Mouse (Mus musculus): ENCODE data around the gene Limd2. TPM values are rescaled to one million over a fixed set of nuclear protein-coding genes. Genes with fewer than 3 reads are reported as not detected.

Gene Limd2
- polyA plus RNA-seq, 1 experiment from 2014 or later: 308 TPM

- 94% methylated on average over 3 of the region's 3 CpGs for WGBS
- DNase-seq (ENCODE audit: low spot score, missing footprints) (no peak), ATAC-seq (ENCODE audit: low FRiP score) (no peak)
- Histone ChIP-seq H3K27me3 (ENCODE audit: control insufficient read depth, insufficient read depth, low read length) (no peaks in the 10 kb centered on the region), H3K4me1 (ENCODE audit: control insufficient read depth, insufficient read depth, low read length) (no peaks in the 10 kb centered on the region), H3K36me3 (ENCODE audit: control insufficient read depth, insufficient read depth, low read length) (peaks cover 2% of the 10 kb centered on the region; the same call in 1 of the 2 replicates), H3K27ac (ENCODE audit: low read depth, low read length) (no peak overlapping the region), H3K4me3 (ENCODE audit: low read depth, low read length) (no peak overlapping the region), H3K9me3 (ENCODE audit: control insufficient read depth, low read length) (no peaks in the 10 kb centered on the region), H3K9ac (ENCODE audit: low read length) (no peak overlapping the region), H3K4me2 (no peak overlapping the region)
Measured at GRCm38 (mm10) chr11:106122736-106123135, 37.9 kb downstream of the Limd2 start.

- DNase-seq (ENCODE audit: low spot score, missing footprints) (no peak), ATAC-seq (ENCODE audit: low FRiP score) (no peak)
- H3K9me3 ChIP-seq (ENCODE audit: control insufficient read depth, low read length): no peaks in the 10 kb centered on the region
- H3K27ac ChIP-seq (ENCODE audit: low read depth, low read length): no peak overlapping the region
- no peak overlapping the region for H3K4me2 ChIP-seq
- H3K36me3 ChIP-seq (ENCODE audit: control insufficient read depth, insufficient read depth, low read length): peaks cover 2% of the 10 kb centered on the region; the same call in 1 of the 2 replicates
- WGBS: 93% methylated on average over 5 of the region's 5 CpGs
- no peak overlapping the region for H3K9ac ChIP-seq (ENCODE audit: low read length)
- H3K4me1 ChIP-seq (ENCODE audit: control insufficient read depth, insufficient read depth, low read length): no peaks in the 10 kb centered on the region
- H3K4me3 ChIP-seq (ENCODE audit: low read depth, low read length): no peak overlapping the region
- H3K27me3 ChIP-seq (ENCODE audit: control insufficient read depth, insufficient read depth, low read length): no peaks in the 10 kb centered on the region
Measured at GRCm38 (mm10) chr11:106122221-106122620, 38.4 kb downstream of the Limd2 start.

DNA sequence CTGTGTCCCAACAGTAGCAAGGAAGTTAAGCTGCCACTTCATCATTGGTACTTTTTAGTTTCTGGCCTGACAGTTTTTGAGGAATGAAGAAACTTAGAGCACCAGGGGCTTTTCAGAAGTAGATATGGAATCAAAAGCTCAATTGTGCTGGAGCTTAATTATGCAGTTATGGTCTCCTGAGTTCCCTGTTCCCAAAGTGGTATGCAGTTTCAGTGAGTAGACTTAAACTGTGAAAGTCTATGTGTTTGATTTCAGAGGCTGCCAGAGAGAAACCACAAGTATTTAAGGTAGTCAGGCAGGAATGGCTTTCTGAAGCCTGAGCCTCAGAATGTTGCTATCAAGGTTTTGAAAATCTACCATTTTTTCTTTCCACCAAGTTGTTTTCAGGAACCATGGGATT, 49.0 kb downstream of the Limd2 start:
- Histone ChIP-seq H3K36me3 (ENCODE audit: control insufficient read depth, insufficient read depth, low read length) (peaks cover 2% of the 10 kb centered on the region; the same call in 1 of the 2 replicates), H3K4me1 (ENCODE audit: control insufficient read depth, insufficient read depth, low read length) (no peaks in the 10 kb centered on the region), H3K27me3 (ENCODE audit: control insufficient read depth, insufficient read depth, low read length) (no peaks in the 10 kb centered on the region), H3K9me3 (ENCODE audit: control insufficient read depth, low read length) (no peaks in the 10 kb centered on the region), H3K27ac (ENCODE audit: low read depth, low read length) (no peak overlapping the region), H3K4me3 (ENCODE audit: low read depth, low read length) (no peak overlapping the region), H3K9ac (ENCODE audit: low read length) (no peak overlapping the region), H3K4me2 (no peak overlapping the region)
- no peak for ATAC-seq (ENCODE audit: low FRiP score)
- no peak for DNase-seq (ENCODE audit: low spot score, missing footprints)

Other genes starting within 250 kb of the Limd2 start
- gene Cyb561, start 207.5 kb downstream of the Limd2 start, polyA plus RNA-seq (2014; fragmentation: Nextera tagmentation; extraction: Ambion mirVana): 10.1 and 11.6 TPM in 2 replicates
- 0.57 and 0.89 TPM in 2 replicates for gene Ace, start 192.9 kb downstream of the Limd2 start, polyA plus RNA-seq (2014; fragmentation: Nextera tagmentation; extraction: Ambion mirVana)
- gene Ace3, start 166.2 kb downstream of the Limd2 start, polyA plus RNA-seq (2014; fragmentation: Nextera tagmentation; extraction: Ambion mirVana): not detected in 2 replicates
- 0.21 and 0.29 TPM in 2 replicates for gene Kcnh6, start 152.7 kb downstream of the Limd2 start, polyA plus RNA-seq (2014; fragmentation: Nextera tagmentation; extraction: Ambion mirVana)
- gene Dcaf7, start 124.0 kb downstream of the Limd2 start, polyA plus RNA-seq (2014; fragmentation: Nextera tagmentation; extraction: Ambion mirVana): 72.7 and 76.1 TPM in 2 replicates
- 10.5 and 11.1 TPM in 2 replicates for gene Taco1, start 94.8 kb downstream of the Limd2 start, polyA plus RNA-seq (2014; fragmentation: Nextera tagmentation; extraction: Ambion mirVana)
- gene Map3k3, start 76.2 kb downstream of the Limd2 start, polyA plus RNA-seq (2014; fragmentation: Nextera tagmentation; extraction: Ambion mirVana): 14.9 and 16.8 TPM in 2 replicates
- gene Gm10840, start within 50 bp of the Limd2 start, polyA plus RNA-seq (2014; fragmentation: Nextera tagmentation; extraction: Ambion mirVana): not detected in 2 replicates
- gene Strada, start 41.3 kb upstream of the Limd2 start, polyA plus RNA-seq (2014; fragmentation: Nextera tagmentation; extraction: Ambion mirVana): 38.4 and 40.5 TPM in 2 replicates
- gene Ccdc47, start 55.5 kb upstream of the Limd2 start, polyA plus RNA-seq (2014; fragmentation: Nextera tagmentation; extraction: Ambion mirVana): 74.1 and 76.4 TPM in 2 replicates
- gene Ddx42, start 56.1 kb upstream of the Limd2 start, polyA plus RNA-seq (2014; fragmentation: Nextera tagmentation; extraction: Ambion mirVana): 105 and 110 TPM in 2 replicates
- 67.3 and 71.4 TPM in 2 replicates for gene Ftsj3, start 95.2 kb upstream of the Limd2 start, polyA plus RNA-seq (2014; fragmentation: Nextera tagmentation; extraction: Ambion mirVana)
- 396 and 404 TPM in 2 replicates for gene Psmc5, start 95.3 kb upstream of the Limd2 start, polyA plus RNA-seq (2014; fragmentation: Nextera tagmentation; extraction: Ambion mirVana)
- 23.0 and 26.5 TPM in 2 replicates for gene Smarcd2, start 112.1 kb upstream of the Limd2 start, polyA plus RNA-seq (2014; fragmentation: Nextera tagmentation; extraction: Ambion mirVana)
- gene Tcam1, start 115.8 kb upstream of the Limd2 start, polyA plus RNA-seq (2014; fragmentation: Nextera tagmentation; extraction: Ambion mirVana): 0.04 TPM in 2 replicates
- not detected in 2 replicates for gene Gh, start 141.0 kb upstream of the Limd2 start, polyA plus RNA-seq (2014; fragmentation: Nextera tagmentation; extraction: Ambion mirVana)
- 1.2 and 1.8 TPM in 2 replicates for gene Cd79b, start 153.9 kb upstream of the Limd2 start, polyA plus RNA-seq (2014; fragmentation: Nextera tagmentation; extraction: Ambion mirVana)
- gene Scn4a, start 192.4 kb upstream of the Limd2 start, polyA plus RNA-seq (2014; fragmentation: Nextera tagmentation; extraction: Ambion mirVana): not detected in 2 replicates
- not detected in 2 replicates for gene Prr29, start 204.6 kb upstream of the Limd2 start, polyA plus RNA-seq (2014; fragmentation: Nextera tagmentation; extraction: Ambion mirVana)
- gene Icam2, start 227.2 kb upstream of the Limd2 start, polyA plus RNA-seq (2014; fragmentation: Nextera tagmentation; extraction: Ambion mirVana): 15.8 and 16.9 TPM in 2 replicates